Mouse (Mus musculus) adrenal gland, adult 2 months (tissue): ENCODE data around the gene Tardbp. TPM values are rescaled to one million over a fixed set of nuclear protein-coding genes. Genes with fewer than 3 reads are reported as not detected.

Experiments used
- DNase-seq: peaks from one replicate; pipeline ENCODE4 v3.0.0; 2021
- long read RNA-seq: library from polyadenylated mRNA; stranded (forward); transcript quantifications from one replicate; pipeline ENCODE4 v2.0.0, GENCODE M21; 2021
- polyA plus RNA-seq: library from polyadenylated mRNA; depleted of rRNA; stranded (reverse); fragments of >200 nt; gene quantifications from 2 replicates; pipeline ENCODE4 v1.2.3, GENCODE M21; 2012; rRNA removed
- total RNA-seq, 2 experiments: library from RNA; stranded (reverse); gene quantifications; 2 replicates each; pipeline ENCODE4 v1.2.3; 2021

Tardbp gene
- total RNA-seq, result 100 to 1,000 TPM; 240 to 255 TPM
- polyA plus RNA-seq, result 8.0 and 10.3 TPM in 2 replicates
- long read RNA-seq, full-length matches to known transcripts, result 18 of 28 reads
- long read RNA-seq, partial matches to known transcripts, result 1 of 28 reads
- long read RNA-seq, other reads (novel, unspliced or antisense), result 9 of 28 reads

GRCm38 (mm10) chr4:148626623-148627185 is at the start of gene Tardbp:
Gene Tardbp, minus strand, starts transcription at chr4:148627019.
- peak; percentile 97 for DNase-seq

DNA sequence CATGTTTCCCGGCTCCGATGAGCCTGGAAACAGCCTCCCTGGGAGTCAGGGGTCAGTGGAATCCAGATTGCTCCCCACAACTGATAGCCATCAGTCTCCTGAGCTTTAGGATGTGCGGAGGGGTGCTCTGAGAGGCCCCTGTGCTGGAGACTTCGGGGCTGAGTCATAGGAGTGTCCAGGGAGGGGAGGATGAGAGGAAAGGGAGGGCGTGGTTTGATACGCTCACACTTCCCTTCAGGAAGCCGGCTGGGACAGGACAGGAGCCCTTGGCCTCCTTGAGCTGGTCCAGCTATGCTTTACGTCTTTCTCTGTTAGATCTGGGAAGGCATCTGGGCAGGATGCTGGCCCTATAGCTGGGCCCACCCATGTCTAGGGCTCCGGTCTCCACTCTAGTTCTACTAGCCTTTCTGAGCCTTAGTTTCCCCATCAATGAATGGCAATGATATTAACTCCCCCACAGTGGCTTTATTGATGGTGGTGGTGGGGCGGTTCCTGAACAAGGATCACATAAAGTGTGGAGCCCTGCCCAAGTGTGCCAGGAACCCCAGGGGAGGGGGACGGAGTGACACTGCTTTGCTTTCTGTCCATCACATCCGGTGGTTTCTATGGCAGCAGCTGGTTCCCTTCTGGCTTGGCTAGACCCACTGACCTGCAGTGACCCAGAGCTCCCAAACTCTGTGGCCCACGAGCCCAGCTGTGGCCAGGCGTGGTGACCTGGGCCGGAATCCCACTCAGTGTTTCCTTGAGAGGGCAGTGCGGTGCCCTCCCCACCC is 49.6 kb upstream of the Tardbp start:
- DNase-seq, result peak; percentile 58

- DNase-seq, result no peak
Observed at GRCm38 (mm10) chr4:148675043-148675442, 48.2 kb upstream of the Tardbp start.

DNA sequence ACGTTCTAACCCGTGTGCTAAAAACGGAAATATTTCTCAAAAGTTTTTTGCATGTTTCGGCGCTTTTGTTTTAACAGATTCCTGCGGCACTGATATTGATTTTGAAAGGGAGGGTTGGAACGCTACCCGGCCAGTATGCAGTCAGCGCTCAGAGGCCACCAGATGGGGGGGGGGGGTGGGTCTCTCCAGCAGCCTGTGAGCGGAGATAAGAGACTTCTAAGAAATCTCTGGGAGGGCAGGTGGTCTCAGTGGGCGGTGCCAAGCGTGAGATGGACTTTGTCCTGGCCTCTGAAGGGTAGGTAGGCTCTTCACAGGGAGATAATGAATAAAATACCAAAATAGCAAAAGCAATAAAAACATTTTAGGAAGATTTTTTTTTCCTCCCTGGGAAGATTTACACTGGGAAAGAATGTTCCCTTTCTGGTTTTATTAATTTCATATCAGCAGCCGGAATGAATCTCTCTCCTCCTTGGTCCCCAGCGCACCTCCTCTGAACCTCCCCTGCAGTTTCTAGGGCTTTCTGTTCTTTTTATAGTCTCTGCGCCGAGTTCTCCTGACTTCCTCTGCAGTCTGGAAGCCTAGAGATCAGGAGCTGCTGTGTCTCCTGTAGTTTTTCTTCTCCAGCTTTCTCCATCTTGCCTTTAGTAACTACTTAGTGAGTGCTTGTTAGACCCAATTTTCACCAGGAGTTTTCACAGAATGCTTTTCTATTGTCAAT is 44.6 kb upstream of the Tardbp start:
- DNase-seq, result no peak

GRCm38 (mm10) chr4:148667006-148667755 is 40.4 kb upstream of the Tardbp start:
- no peak for DNase-seq

- DNase-seq, result no peak
Observed at GRCm38 (mm10) chr4:148664021-148664420, 37.2 kb upstream of the Tardbp start.

DNA sequence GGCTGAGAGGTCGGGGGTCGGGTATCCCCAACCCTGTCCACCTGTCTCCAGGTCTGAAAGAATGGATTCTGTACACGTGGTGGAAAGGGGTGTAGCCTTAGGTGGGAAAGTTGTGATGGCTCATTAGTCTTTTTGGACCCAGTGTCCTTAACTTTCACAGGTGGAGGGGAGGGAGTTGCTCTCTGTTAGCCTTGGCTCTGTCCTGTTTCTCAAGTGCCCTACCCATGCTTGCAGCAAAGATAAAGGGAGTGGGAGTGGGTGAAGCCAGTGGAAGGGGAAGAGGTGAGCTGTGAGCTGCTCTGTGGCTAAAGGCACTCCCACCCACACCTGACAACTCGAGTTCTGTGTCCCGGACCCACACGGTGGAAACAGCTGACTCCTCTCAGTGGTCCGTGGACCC is 36.5 kb upstream of the Tardbp start:
- no peak for DNase-seq

GRCm38 (mm10) chr4:148662168-148662965 is 35.5 kb upstream of the Tardbp start:
- peak; percentile 76 for DNase-seq

DNA sequence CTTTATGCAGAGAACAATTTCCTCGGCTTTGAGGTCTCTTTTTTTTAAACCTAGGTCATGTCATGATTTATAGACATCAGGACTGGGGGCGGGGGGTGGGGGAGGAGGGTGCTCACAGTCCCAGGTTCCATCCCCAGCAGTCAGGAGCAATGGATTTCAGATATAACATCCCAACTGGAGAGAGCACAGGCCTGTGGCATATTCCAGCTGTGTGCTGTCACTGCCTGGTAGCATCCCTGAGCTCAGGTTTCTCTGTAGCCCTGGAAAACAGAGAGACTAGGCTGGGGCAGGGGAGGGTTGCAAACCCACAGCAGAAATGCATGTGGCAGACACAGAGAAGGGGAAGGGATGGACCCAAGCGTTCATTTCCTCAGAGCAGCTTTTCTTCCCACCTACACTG is 33.4 kb upstream of the Tardbp start:
- DNase-seq, result no peak

DNA sequence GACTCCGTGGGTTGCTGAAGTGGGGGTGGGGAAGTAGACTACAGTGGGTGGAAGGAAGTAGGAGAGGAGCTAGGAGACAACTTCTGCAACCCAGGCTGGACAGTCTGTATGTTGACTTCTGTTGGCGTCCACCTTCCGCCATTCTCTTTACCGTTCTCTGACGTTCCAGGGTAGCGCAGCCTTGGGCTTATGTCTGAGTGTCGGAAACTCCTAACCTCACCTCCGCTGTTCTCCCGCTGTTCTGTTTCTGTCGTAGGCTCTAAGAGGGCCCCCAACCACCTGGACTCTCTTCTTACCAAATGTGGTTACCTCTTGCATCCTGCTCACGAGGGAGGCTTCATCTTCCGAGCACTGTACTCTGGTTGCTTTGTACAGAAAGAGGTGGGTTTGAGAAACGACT is 31.0 kb upstream of the Tardbp start:
- no peak for DNase-seq

DNA sequence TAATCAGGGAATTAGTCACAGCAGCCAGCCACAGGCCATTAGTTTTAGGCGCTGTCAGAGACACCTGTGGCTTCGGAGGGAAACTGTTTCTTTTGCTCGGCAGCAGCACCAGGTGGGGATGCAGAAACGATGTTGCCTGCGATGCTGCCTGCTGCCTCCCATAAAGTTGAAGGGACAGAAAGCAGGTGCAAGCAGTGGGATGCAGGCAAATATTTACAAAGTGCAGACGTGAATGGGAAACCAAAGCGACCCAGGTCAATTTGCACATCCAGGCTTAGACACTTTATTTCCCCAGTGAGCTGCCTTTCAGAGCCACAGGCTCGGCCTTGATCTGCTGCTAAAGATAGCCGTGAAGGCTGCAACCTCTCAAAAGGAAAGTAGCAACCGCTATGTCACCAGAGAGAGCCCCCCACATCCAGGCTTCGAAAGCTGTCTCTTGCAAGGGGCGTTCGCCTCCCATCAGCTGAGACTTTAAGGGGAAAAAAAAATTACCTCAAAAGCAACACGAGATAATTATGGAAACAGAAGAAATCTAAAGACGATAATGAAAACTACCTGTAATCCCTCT is 30.0 kb upstream of the Tardbp start:
- peak; percentile 46 for DNase-seq

DNA sequence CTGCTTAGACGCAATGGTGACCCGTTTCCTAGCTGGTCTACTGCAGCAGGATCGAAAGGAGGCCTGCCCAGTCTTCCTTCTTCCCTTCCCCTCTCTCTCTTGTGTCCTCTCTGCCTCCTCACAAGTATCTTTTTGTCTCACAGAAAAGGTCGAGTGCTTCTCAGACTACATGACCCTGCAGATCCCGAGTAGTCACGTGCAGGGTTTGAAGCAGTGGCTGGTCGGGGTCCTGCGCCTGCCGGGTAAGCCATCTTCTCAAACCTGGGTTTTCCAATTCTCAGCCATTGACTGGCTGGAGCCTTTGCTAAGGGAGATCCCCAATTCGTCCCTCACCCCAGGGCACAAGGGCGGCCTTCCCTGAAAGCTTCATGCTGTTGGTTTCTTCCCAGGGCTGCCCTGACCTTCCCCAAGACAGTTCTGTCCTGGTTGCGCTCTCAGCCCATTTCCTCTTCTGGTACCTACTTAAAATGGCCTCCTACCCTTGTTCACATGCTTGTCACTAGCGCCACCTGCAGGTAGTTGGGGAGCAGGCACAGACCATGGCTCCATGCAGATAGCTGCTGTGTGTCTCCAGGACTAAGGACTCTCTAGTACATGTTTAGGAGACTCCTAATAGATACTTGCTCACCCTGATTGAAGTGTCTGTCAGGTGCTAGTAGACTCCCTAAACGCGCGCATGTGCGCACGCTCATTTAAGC is 28.0 kb upstream of the Tardbp start:
- peak; percentile 45 for DNase-seq

DNA sequence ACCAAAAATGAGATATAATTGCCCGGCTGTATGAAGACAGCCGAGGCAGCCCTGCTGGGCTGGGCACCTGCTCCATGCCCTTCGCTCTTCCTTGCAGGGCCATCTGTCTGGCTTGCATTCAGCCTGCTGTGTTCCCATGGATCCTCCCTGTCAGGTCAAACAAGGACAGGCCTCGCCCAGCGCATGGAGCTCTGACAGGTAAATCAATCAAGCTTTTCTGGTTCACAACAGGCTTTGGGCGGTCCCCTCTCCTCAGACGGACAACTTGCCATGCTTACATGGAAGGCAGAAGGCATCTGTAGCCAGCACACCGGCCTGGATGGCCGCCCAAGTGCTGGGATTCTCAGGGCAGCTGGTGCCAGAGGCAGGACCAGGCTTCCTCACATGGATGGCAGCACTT is 24.2 kb upstream of the Tardbp start:
- peak; percentile 53 for DNase-seq

DNA sequence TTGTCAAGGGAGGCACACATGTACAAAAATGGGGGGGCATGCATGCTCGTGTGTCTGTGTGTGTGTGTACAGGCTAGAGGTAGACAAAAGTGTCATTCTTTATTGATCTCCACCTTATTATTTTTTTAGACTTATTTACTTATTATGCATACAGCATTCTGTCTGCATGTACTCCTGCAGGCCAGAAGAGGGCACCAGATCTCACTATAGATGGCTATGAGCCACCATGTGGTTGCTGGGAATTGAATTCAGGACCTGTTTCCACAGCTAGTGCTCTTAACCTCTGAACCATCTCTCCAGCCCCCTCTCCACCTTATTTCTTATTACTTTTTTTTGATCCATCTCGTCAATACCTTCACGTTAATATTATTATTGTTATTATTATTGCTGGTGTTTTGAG is 22.5 kb upstream of the Tardbp start:
- DNase-seq, result no peak

DNA sequence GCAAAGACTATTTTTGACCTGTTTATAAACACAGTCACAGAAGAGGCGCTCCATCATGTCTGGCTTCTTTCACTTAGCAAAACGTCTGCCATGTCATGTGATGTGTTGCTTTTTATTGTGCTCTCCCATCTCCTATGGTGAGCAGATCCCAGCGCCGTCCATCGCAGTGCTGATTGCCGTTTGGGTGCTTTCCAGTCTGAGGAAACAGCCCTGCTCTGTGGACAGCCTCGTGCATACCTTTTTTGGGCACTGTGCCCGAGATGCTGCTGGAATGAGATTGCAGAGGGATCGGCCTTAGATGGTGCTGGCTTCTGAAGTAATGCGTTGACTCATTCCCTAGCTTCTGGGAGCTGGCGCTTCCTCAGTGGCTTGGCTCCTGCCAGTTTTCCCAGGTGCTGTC is 19.8 kb upstream of the Tardbp start:
- DNase-seq, result peak; percentile 63

DNA sequence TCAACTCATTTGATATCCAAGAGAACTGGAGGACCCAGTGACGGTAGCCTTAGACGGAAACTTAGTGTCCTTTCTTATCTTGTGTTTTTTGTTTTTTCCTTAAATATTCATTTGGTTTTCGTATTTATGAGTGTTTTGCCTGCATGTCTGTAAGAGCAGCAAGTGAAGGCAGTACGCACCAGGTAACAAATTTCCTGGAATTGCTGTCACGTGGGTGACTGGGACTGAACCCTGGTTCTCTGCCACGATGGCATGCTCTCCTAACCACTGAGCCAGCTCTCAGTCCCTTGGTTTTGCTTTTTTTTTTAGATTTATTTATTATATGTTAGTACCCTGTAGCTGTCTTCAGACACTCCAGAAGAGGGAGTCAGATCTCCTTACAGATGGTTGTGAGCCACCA is 18.1 kb upstream of the Tardbp start:
- DNase-seq, result no peak

GRCm38 (mm10) chr4:148644157-148644511 is 17.3 kb upstream of the Tardbp start:
- DNase-seq, result peak; percentile 61

GRCm38 (mm10) chr4:148643291-148644156 is 16.7 kb upstream of the Tardbp start, which contains the start of gene Gm572:
Gene Gm572, plus strand, starts transcription at chr4:148643317.
- DNase-seq, result no peak

DNA sequence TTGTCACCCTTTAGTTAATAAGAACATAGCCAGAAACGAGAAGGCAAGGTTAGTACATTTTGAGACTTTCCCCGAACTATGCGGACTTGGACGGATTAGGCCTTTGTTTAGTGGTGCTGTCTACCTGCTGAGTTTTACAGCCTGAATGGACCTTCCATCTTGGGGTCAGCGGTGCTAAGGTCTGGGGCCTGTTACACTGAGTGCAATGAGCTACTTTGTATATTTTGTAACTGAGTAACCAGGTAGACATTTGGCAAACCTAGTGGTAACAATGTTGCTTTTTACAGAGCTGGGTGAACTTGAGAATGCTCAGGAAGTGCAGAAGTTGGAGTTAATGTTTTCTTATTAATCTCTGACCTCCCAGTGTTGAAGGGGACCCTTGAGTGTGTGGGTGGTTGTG is 14.3 kb upstream of the Tardbp start:
- no peak for DNase-seq
